Mouse (Mus musculus): ENCODE data around the gene Calb2. TPM values are rescaled to one million over a fixed set of nuclear protein-coding genes. Genes with fewer than 3 reads are reported as not detected.
A peak's percentile ranks its signal among the peaks of the same experiment; 100 is the strongest.

Gene Calb2
- polyA plus RNA-seq, 1 experiment = not detected

GRCm38 (mm10) chr8:110135515-110135914, 32.5 kb downstream of the Calb2 start:
- no peaks in the 10 kb centered on the region for H3K4me1 ChIP-seq (ENCODE audit: control insufficient read depth, insufficient read depth, low read length)
- H3K27ac ChIP-seq (ENCODE audit: insufficient read depth, low read length) = no peak overlapping the region
- H3K4me3 ChIP-seq (ENCODE audit: insufficient read depth, low read length) = no peak overlapping the region
- TF ChIP-seq POLR2A (IDR thresholded peaks at IDR 0.05; ENCODE audit: low read depth, low read length) (no peak), CTCF (IDR thresholded peaks at IDR 0.05; ENCODE audit: borderline replicate concordance, insufficient read depth, low read length) (no peak)

- TF ChIP-seq CTCF (IDR thresholded peaks at IDR 0.05; ENCODE audit: borderline replicate concordance, insufficient read depth, low read length) (no peak), POLR2A (IDR thresholded peaks at IDR 0.05; ENCODE audit: low read depth, low read length) (no peak)
Measured at GRCm38 (mm10) chr8:110134236-110134635, 33.8 kb downstream of the Calb2 start.

GRCm38 (mm10) chr8:110130537-110130936, 37.5 kb downstream of the Calb2 start:
- H3K4me3 ChIP-seq (ENCODE audit: insufficient read depth, low read length) = no peak overlapping the region
- TF ChIP-seq POLR2A (IDR thresholded peaks at IDR 0.05; ENCODE audit: low read depth, low read length) (no peak), CTCF (IDR thresholded peaks at IDR 0.05; ENCODE audit: borderline replicate concordance, insufficient read depth, low read length) (peak; percentile 88)
- H3K27ac ChIP-seq (ENCODE audit: insufficient read depth, low read length) = no peak overlapping the region
- H3K4me1 ChIP-seq (ENCODE audit: control insufficient read depth, insufficient read depth, low read length) = no peaks in the 10 kb centered on the region

More at GRCm38 (mm10) chr8:110134236-110134635, 33.8 kb downstream of the Calb2 start:
- H3K4me1 ChIP-seq (ENCODE audit: control insufficient read depth, insufficient read depth, low read length) = no peaks in the 10 kb centered on the region
- no peak overlapping the region for H3K4me3 ChIP-seq (ENCODE audit: insufficient read depth, low read length)
- no peak overlapping the region for H3K27ac ChIP-seq (ENCODE audit: insufficient read depth, low read length)

- Histone ChIP-seq H3K27ac (ENCODE audit: insufficient read depth, low read length) (no peak overlapping the region), H3K4me1 (ENCODE audit: control insufficient read depth, insufficient read depth, low read length) (no peaks in the 10 kb centered on the region), H3K4me3 (ENCODE audit: insufficient read depth, low read length) (no peak overlapping the region)
- TF ChIP-seq CTCF (IDR thresholded peaks at IDR 0.05; ENCODE audit: borderline replicate concordance, insufficient read depth, low read length) (peak; percentile 31; the same call in 1 of the 2 replicates), POLR2A (IDR thresholded peaks at IDR 0.05; ENCODE audit: low read depth, low read length) (no peak)
Measured at GRCm38 (mm10) chr8:110119715-110120114, 48.3 kb downstream of the Calb2 start.

- Histone ChIP-seq H3K4me1 (ENCODE audit: control insufficient read depth, insufficient read depth, low read length) (no peaks in the 10 kb centered on the region), H3K4me3 (ENCODE audit: insufficient read depth, low read length) (no peak within 1 kb of the TSS), H3K27ac (ENCODE audit: insufficient read depth, low read length) (no peak within 1 kb of the TSS)
- no peak for TF ChIP-seq CTCF (IDR thresholded peaks at IDR 0.05; ENCODE audit: borderline replicate concordance, insufficient read depth, low read length)
- no peak for TF ChIP-seq POLR2A (IDR thresholded peaks at IDR 0.05; ENCODE audit: low read depth, low read length)
Measured at GRCm38 (mm10) chr8:110102653-110103052, 65.4 kb downstream of the Calb2 start, which contains the start of gene Gm17720. Gm17720 (minus strand) TSS chr8:110102753.

GRCm38 (mm10) chr8:110101676-110102075, 66.3 kb downstream of the Calb2 start:
- no peaks in the 10 kb centered on the region for H3K4me1 ChIP-seq (ENCODE audit: control insufficient read depth, insufficient read depth, low read length)
- no peak overlapping the region for H3K27ac ChIP-seq (ENCODE audit: insufficient read depth, low read length)
- TF ChIP-seq POLR2A (IDR thresholded peaks at IDR 0.05; ENCODE audit: low read depth, low read length) = no peak
- no peak overlapping the region for H3K4me3 ChIP-seq (ENCODE audit: insufficient read depth, low read length)

- Histone ChIP-seq H3K4me1 (ENCODE audit: control insufficient read depth, insufficient read depth, low read length) (no peaks in the 10 kb centered on the region), H3K27ac (ENCODE audit: insufficient read depth, low read length) (no peak within 1 kb of the TSS), H3K4me3 (ENCODE audit: insufficient read depth, low read length) (no peak within 1 kb of the TSS)
- TF ChIP-seq POLR2A (IDR thresholded peaks at IDR 0.05; ENCODE audit: low read depth, low read length) = no peak
- TF ChIP-seq CTCF (IDR thresholded peaks at IDR 0.05; ENCODE audit: borderline replicate concordance, insufficient read depth, low read length) = no peak
Measured at GRCm38 (mm10) chr8:110100907-110101306, 67.1 kb downstream of the Calb2 start, which contains the start of gene Gm21964. Gm21964 (plus strand) TSS chr8:110101207.

GRCm38 (mm10) chr8:110091869-110092268, 76.1 kb downstream of the Calb2 start:
- Histone ChIP-seq H3K4me1 (ENCODE audit: control insufficient read depth, insufficient read depth, low read length) (no peaks in the 10 kb centered on the region), H3K4me3 (ENCODE audit: insufficient read depth, low read length) (no peak overlapping the region), H3K27ac (ENCODE audit: insufficient read depth, low read length) (no peak overlapping the region)
- no peak for TF ChIP-seq POLR2A (IDR thresholded peaks at IDR 0.05; ENCODE audit: low read depth, low read length)

Other genes with a start within 250 kb of the Calb2 start
- gene Marveld3, start 206.0 kb downstream of the Calb2 start, polyA plus RNA-seq (2011; ENCODE audit: insufficient read length, low read depth, missing spikeins) = not detected in 2 replicates
- not detected in 2 replicates for gene Tat, start 177.8 kb downstream of the Calb2 start, polyA plus RNA-seq (2011; ENCODE audit: insufficient read length, low read depth, missing spikeins)
- gene Chst4, start 128.5 kb downstream of the Calb2 start, polyA plus RNA-seq (2011; ENCODE audit: insufficient read length, low read depth, missing spikeins) = not detected in 2 replicates
- 2.3 and 2.8 TPM in 2 replicates for gene Zfp612, start 88.5 kb downstream of the Calb2 start, polyA plus RNA-seq (2011; ENCODE audit: insufficient read length, low read depth, missing spikeins)
- gene Gm21964, start 67.0 kb downstream of the Calb2 start, polyA plus RNA-seq (2011; ENCODE audit: insufficient read length, low read depth, missing spikeins) = not detected in 2 replicates
- gene Gm17720, start 65.5 kb downstream of the Calb2 start, polyA plus RNA-seq (2011; ENCODE audit: insufficient read length, low read depth, missing spikeins) = not detected in 2 replicates
- 6.8 and 7.0 TPM in 2 replicates for gene Cmtr2, start 47.5 kb upstream of the Calb2 start, polyA plus RNA-seq (2011; ENCODE audit: insufficient read length, low read depth, missing spikeins)
- gene Hydin, start 98.8 kb upstream of the Calb2 start, polyA plus RNA-seq (2011; ENCODE audit: insufficient read length, low read depth, missing spikeins) = not detected in 2 replicates

All from embryonic fibroblast, embryonic 13.5 days (primary cell).